Mouse (Mus musculus): ENCODE measurements around the gene Inpp5a.

Gene Inpp5a

GRCm38 (mm10) chr7:139576064-139576686 is 187.3 kb downstream of the Inpp5a start:
- DNase-seq (ENCODE audit: low read depth, low spot score), result no peak

GRCm38 (mm10) chr7:139579261-139579905 is 190.5 kb downstream of the Inpp5a start:
- no peak for DNase-seq (ENCODE audit: low read depth, low spot score)

GRCm38 (mm10) chr7:139580851-139581775 is 192.2 kb downstream of the Inpp5a start:
- DNase-seq (ENCODE audit: low read depth, low spot score), result no peak

- DNase-seq (ENCODE audit: low read depth, low spot score), result no peak
Observed at GRCm38 (mm10) chr7:139581801-139582571, 193.1 kb downstream of the Inpp5a start.

- DNase-seq (ENCODE audit: low read depth, low spot score), result peak; percentile 46
Observed at GRCm38 (mm10) chr7:139582595-139582994, 193.7 kb downstream of the Inpp5a start, which contains the start of gene Nkx6-2. Gene Nkx6-2 (minus strand): TSS chr7:139582797.

DNA sequence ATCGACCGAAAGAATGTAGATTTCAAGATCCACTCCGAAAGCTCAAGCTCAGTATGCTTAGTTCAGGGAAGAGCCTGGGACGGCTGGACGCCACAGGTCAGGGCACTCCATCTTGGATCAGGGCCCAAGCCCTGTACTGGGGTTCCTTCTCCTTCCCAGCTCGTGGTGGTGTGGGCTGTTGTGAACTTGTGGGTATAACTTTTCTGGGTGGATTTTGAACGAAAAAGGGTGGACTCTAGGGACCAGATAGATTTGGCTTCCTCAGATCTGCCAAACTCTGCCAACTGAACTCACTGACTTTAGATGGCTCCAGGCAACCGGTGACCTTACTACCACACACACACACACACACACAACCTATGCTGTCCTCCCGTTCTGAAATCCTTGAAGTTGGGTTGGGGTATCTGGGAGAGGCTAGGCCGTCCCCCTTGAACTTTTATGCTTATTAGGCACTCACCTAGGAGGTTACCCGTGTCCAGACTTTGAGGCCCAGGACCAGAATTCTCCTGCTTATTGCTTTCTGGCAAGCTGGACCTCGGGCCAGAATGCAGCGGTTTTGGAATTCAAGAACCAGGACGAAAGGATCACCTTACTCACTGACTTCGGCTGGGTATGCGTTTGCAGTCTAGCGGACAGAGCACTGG is 194.3 kb downstream of the Inpp5a start:
- DNase-seq (ENCODE audit: low read depth, low spot score), result no peak

DNA sequence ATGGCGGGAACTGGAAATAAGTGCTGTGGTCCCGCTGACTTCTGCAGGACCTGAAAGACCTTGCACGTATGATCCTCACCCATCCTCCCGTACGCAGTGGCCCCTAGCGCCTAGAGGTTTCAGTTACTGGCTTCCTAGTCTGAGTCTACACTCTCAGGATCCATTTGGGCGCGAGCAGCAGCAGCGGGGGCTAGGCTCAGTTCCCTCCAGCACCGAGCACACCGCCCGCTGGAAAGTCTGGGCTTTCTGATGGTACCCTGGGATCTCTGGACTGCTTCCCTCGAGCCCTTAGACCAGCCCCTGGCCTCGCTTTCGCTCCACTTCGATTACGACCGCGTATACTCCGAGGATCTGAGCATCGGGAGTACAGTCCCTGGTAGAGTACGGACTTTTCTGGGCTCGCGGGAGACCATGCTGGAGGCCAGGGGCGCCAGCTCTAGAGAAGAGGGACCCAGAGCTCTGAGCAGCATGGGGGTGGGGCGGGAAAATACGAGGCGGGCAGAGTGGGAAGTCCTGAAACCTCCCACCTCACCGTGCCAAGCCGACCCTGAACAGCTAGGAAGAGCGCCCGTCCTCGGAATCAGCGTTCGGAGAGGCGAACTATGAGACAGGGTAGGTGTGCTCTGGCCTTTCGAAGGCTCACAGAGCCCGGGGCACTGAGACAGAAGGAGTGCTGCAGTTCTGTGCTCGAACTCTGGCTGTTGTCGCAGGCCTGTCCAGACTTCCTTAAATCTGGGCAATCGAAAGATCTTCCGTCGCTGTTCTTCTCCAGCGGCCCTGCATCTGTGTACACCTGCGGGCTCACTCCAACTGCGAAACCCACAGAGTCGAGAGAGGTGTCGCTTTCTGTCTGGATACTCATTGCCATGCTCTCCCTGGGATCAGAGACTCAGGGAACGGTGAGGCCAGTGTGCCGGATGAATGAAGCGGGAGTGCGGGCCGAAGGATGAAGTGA is 195.6 kb downstream of the Inpp5a start:
- DNase-seq (ENCODE audit: low read depth, low spot score), result no peak

GRCm38 (mm10) chr7:139585183-139585821 is 196.4 kb downstream of the Inpp5a start:
- DNase-seq (ENCODE audit: low read depth, low spot score), result no peak

- DNase-seq (ENCODE audit: low read depth, low spot score), result no peak
Observed at GRCm38 (mm10) chr7:139587919-139588318, 199.0 kb downstream of the Inpp5a start.

DNA sequence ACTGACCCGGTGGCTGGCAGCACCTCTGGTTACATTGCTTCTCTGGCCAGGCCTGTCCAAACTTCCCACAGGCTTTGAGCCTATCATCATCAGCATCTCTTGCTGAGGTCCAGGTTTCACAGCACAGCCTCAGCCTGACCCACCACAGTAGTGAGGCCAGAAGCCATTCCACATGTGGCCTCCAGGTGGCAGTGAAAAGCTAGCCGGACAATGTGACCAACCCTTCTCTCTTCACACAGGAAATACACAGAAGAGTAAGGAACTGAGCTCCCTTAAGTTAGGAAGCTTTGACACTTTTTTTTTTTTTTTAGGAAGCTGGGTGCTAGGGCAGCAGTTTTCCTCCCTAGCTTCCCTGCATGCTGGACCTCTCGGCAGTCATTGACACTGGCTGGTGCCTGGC is 201.4 kb downstream of the Inpp5a start:
- peak; percentile 40 for DNase-seq (ENCODE audit: low read depth, low spot score)

GRCm38 (mm10) chr7:139591311-139591710 is 202.4 kb downstream of the Inpp5a start:
- DNase-seq (ENCODE audit: low read depth, low spot score), result no peak

GRCm38 (mm10) chr7:139595311-139595710 is 206.4 kb downstream of the Inpp5a start:
- no peak for DNase-seq (ENCODE audit: low read depth, low spot score)

DNA sequence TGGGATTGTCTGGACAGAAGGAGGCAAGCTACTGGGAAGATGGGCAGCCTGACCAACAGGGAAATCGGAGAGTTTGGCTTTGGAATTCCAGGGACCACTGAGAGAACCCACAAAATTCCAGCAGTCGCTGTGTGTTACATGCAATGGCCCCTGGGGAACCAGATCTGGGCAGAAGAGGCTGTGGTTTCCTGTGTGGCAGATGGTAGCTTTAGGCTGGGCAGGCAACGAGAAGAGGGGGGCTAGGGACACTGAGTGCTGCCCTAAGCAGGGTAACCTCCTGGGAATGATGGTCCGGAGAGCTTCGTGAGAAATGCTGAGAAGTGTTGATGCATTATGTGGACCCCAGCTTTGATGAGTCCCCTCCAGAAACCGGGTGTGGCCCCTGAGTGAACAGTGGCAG is 207.0 kb downstream of the Inpp5a start:
- no peak for DNase-seq (ENCODE audit: low read depth, low spot score)

DNA sequence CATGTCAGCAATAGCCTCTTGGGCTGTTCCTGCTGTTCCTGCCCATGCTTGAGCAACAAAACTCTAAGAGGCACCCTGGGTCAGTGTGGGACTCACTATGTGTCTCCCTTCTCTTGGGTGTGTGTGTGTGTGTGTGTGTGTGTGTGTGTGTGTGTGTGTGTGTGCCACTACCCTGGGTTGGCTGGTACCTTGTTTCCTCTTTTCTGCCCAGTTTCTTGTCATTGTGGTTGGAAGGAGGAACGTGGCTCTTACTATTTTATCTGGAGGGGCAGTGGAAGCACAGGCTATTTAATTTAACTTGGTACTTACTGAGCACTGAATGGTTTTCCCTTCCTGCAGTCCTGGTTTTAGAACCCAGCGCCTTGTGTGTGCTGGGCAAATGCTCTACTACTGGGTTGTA is 221.4 kb downstream of the Inpp5a start:
- no peak for DNase-seq (ENCODE audit: low read depth, low spot score)

GRCm38 (mm10) chr7:139615767-139616766 is 227.2 kb downstream of the Inpp5a start:
- peak; percentile 54 for DNase-seq (ENCODE audit: low read depth, low spot score)

DNA sequence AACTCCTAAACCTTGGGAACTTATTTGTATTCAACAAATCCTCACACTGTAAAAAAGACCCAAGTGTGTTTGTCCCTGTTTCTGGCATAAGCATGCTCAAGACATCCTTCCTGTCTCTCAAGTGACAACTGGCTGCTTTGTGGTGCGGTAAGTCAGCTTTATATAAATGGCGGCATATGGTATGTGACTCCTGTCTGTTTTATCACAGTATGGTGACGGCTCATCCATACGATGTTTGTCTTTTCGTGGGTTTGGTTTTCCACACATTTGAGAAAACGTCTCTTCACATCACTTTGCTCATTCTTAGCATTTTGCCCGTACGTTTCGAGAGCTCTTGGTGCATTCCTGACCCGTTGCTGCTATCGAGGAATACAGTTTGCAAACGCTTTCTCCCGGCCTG is 233.7 kb downstream of the Inpp5a start:
- DNase-seq (ENCODE audit: low read depth, low spot score), result no peak

GRCm38 (mm10) chr7:139625156-139625555 is 236.2 kb downstream of the Inpp5a start:
- DNase-seq (ENCODE audit: low read depth, low spot score), result no peak

All from embryo, embryonic 11.5 days (tissue).